Mouse (Mus musculus): ENCODE results near the gene Phrf1.

GRCm38 (mm10) chr7:141192776-141193347 is 35.7 kb upstream of the Phrf1 start:
- TF ChIP-seq CTCF (IDR thresholded peaks at IDR 0.05) (no peak), POLR2A (IDR thresholded peaks at IDR 0.05; ENCODE audit: insufficient read depth, low read depth, low read length) (no peak), EP300 (IDR thresholded peaks at IDR 0.05; ENCODE audit: insufficient read depth, low read depth, low read length) (no peak)
